Mouse (Mus musculus) kidney, adult 2 months (tissue): ENCODE results near the gene 4930402H24Rik.

Experiments used
- CTCF ChIP-seq: fragments of 200-500 bp; conservative IDR thresholded peaks from 2 replicates; pipeline ENCODE4 v1.5.1; 2011; ENCODE audit warnings: low read depth, mild to moderate bottlenecking, control low read depth, low read length, moderate library complexity, mixed read lengths; ENCODE audit not compliant: insufficient read depth, insufficient read length
- POLR2A ChIP-seq: fragments of 200-500 bp; IDR thresholded peaks from one replicate; pipeline ENCODE4 v1.6.1; 2011; ENCODE audit warnings: low read depth, low read length, control low read depth

- TF ChIP-seq POLR2A (no peak), CTCF (no peak)
Measured at GRCm38 (mm10) chr2:130689011-130689410, 217.2 kb downstream of the 4930402H24Rik start.
